Mouse (Mus musculus): ENCODE data around the gene Megf11.

GRCm38 (mm10) chr9:64341254-64341566 lies 44.2 kb upstream of the Megf11 start, which contains the start of gene Dis3l:
- no peak for TF ChIP-seq GATA1 (IDR thresholded peaks at IDR 0.05; ENCODE audit: borderline replicate concordance, low read length)
- no peak for TF ChIP-seq FLI1 (IDR thresholded peaks at IDR 0.05; ENCODE audit: low read length)

All from megakaryocyte, embryonic 14.5 days (primary cell).